Mouse (Mus musculus): ENCODE measurements around the gene Wtip. TPM values are rescaled to one million over a fixed set of nuclear protein-coding genes. Genes with fewer than 3 reads are reported as not detected.
A peak's percentile ranks its signal among the peaks of the same experiment; 100 is the strongest.
"Not testable (repeated sequence)": the region's sequence is repeated elsewhere in the genome, so short reads cannot be mapped to it uniquely, and the experiment has no call there.

Gene Wtip
- total and polyA plus RNA-seq, 3 experiments = not detected

DNA sequence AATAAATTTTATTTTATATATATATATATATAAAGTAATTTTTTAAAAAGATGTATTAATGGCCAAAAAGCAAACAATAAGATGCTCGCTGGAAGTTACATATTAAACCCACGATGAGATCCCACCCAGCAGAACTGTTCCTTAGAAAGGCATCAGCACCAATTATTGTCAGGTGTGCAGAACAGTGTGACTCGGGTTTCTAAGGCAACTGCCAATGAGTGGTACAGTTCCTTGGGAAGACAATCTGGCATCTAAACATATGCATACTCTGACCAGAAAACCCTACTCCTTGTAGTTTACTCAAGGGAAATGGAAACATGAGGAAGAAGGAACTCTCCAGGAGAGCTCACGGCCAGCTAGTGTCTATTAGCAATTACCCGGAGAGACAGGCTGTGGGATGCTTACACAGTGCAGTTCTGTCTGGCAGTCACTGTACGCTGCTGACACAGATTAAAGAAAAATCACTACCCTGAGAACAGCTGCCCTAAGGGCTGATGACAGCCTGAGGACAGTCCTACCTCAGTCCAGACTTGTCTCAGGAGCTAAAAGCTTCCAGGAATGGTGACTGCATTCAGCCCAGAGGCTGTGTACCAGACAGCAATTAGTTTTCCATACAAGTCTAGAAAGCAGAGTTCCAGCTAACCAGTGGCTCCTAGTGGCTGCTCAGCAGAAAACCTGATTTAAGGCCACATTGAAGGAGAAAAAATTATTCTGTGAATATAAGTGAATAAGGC lies 9.9 kb downstream of the Wtip start:
- dilution Hi-C loops (cut with MboI; ENCODE audit: extremely low pct_ligation_motif_present, extremely low pct_unique_long_range_greater_than_20kb, low sequenced_read_pairs) (no loop called here), in situ Hi-C loops (cut with MboI; ENCODE audit: low pct_ligation_motif_present, low pct_unique_long_range_greater_than_20kb, low sequenced_read_pairs) (loop anchor here (25.0 kb wide), 1 partner anchor 111 kb away; the partner anchor contains the start of genes Scgb1b27 and Scgb2b27)
- TF ChIP-seq RAD21 (IDR thresholded peaks at IDR 0.05; ENCODE audit: low read depth, low read length) (peak; percentile 70), NRF1 (IDR thresholded peaks at IDR 0.05; ENCODE audit: low read depth, low read length) (no peak), CTCF (conservative IDR thresholded peaks at IDR 0.05 in 1 of 2, IDR thresholded peaks at IDR 0.05 in 1 of 2; ENCODE audit: low read depth in 2 of 2, low read length in 2 of 2) (peak in 1 of 2 experiments; percentile 71; a peak in 2 of 4 replicates), SMC3 (IDR thresholded peaks at IDR 0.05; ENCODE audit: low read depth, low read length) (peak; percentile 61), KAT2A (IDR thresholded peaks at IDR 0.05; ENCODE audit: insufficient replicate concordance, low read length) (no peak), MXI1 (IDR thresholded peaks at IDR 0.05; ENCODE audit: low read depth, low read length) (no peak)
- H3K27me3 ChIP-seq (replicated peaks) = peaks cover 19% of the 10 kb centered on the region
- H3K4me3 ChIP-seq (replicated peaks in 1 of 3; ENCODE audit: low read depth in 2 of 3, low read length in 2 of 3, poor library complexity in 1 of 3) = no peak overlapping the region
- no peak overlapping the region for H3K9ac ChIP-seq (ENCODE audit: insufficient read depth, low read depth)
- H3K36me3 ChIP-seq (replicated peaks in 1 of 2; ENCODE audit: control insufficient read depth in 1 of 2, insufficient read depth in 1 of 2, low read length in 1 of 2) = no peaks in the 10 kb centered on the region
- H3K4me1 ChIP-seq (ENCODE audit: control insufficient read depth in 1 of 2, insufficient read depth in 2 of 2) = no peaks in the 10 kb centered on the region
- no peak overlapping the region for H3K4me2 ChIP-seq (ENCODE audit: insufficient read depth, low read depth, poor library complexity, severe bottlenecking)
- peaks cover 14% of the 10 kb centered on the region for H3K9me3 ChIP-seq (replicated peaks; ENCODE audit: low read length)
- H3K79me2 ChIP-seq (replicated peaks; ENCODE audit: control insufficient read depth, extremely low read depth, insufficient read depth, poor library complexity, severe bottlenecking) = no peaks in the 10 kb centered on the region
- no peak overlapping the region for H3K27ac ChIP-seq (ENCODE audit: insufficient read depth, low read depth)
- DNase-seq (ENCODE audit: extremely low read depth) = peak; percentile 7

DNA sequence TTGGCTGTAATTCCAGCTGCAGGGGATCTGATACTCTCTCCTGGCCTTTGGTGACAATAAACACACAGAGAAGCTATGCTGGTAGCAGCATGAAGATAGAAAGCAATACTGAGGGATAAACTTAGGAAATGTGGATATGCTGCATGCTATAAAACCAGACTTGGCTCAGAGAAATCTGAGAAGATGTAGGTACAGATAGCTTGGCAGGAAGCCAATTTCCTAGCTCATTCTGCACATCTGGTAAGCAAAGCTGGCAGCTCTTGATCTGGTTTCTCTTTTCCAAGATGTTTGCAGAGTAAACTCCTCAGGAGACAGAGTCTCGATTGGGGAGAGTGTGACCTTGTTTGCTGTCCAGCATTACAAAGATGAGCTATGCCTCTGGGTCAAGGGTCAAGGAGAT lies 12.4 kb downstream of the Wtip start:
- DNase-seq (ENCODE audit: extremely low read depth); H3K9ac ChIP-seq (ENCODE audit: insufficient read depth, low read depth); H3K4me2 ChIP-seq (ENCODE audit: insufficient read depth, low read depth, poor library complexity, severe bottlenecking); H3K36me3 ChIP-seq (replicated peaks in 1 of 2; ENCODE audit: control insufficient read depth in 1 of 2, insufficient read depth in 1 of 2, low read length in 1 of 2); dilution Hi-C loops (cut with MboI; ENCODE audit: extremely low pct_ligation_motif_present, extremely low pct_unique_long_range_greater_than_20kb, low sequenced_read_pairs); H3K79me2 ChIP-seq (replicated peaks; ENCODE audit: control insufficient read depth, extremely low read depth, insufficient read depth, poor library complexity, severe bottlenecking); H3K9me3 ChIP-seq (replicated peaks; ENCODE audit: low read length); H3K4me3 ChIP-seq (replicated peaks in 1 of 3; ENCODE audit: low read depth in 2 of 3, low read length in 2 of 3, poor library complexity in 1 of 3); H3K27ac ChIP-seq (ENCODE audit: insufficient read depth, low read depth); H3K4me1 ChIP-seq (ENCODE audit: control insufficient read depth in 1 of 2, insufficient read depth in 2 of 2): not testable (repeated sequence)
- in situ Hi-C loops (cut with MboI; ENCODE audit: low pct_ligation_motif_present, low pct_unique_long_range_greater_than_20kb, low sequenced_read_pairs) = loop anchor here (25.0 kb wide), 1 partner anchor 108 kb away; the partner anchor contains the start of genes Scgb1b27 and Scgb2b27
- peaks cover 25% of the 10 kb centered on the region for H3K27me3 ChIP-seq (replicated peaks)

DNA sequence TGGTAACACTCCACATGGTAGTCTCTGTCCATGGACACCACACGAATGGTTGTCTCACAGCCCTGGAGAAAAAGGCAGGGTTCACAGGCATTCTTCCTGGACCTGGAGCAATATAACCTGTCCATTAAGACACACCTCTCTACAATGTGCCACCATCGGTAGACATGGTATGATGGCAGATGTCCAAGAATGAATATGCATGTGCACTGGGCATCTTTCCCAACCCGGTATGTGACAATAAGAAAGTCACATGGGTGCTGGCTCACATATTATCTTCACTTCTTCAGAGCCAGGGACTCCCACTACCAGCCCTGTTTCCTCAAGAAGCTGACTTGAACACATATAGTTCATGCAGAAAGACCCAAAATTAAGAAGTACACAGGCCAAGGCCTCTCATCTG lies 16.5 kb downstream of the Wtip start:
- DNase-seq (ENCODE audit: extremely low read depth) = no peak
- Histone ChIP-seq H3K9me3 (replicated peaks; ENCODE audit: low read length) (no peaks in the 10 kb centered on the region), H3K27ac (ENCODE audit: insufficient read depth, low read depth) (no peak overlapping the region), H3K79me2 (replicated peaks; ENCODE audit: control insufficient read depth, extremely low read depth, insufficient read depth, poor library complexity, severe bottlenecking) (no peaks in the 10 kb centered on the region), H3K9ac (ENCODE audit: insufficient read depth, low read depth) (no peak overlapping the region), H3K27me3 (replicated peaks) (peaks cover 32% of the 10 kb centered on the region), H3K4me3 (replicated peaks in 1 of 3; ENCODE audit: low read depth in 2 of 3, low read length in 2 of 3, poor library complexity in 1 of 3) (no peak overlapping the region), H3K36me3 (replicated peaks in 1 of 2; ENCODE audit: control insufficient read depth in 1 of 2, insufficient read depth in 1 of 2, low read length in 1 of 2) (no peaks in the 10 kb centered on the region), H3K4me2 (ENCODE audit: insufficient read depth, low read depth, poor library complexity, severe bottlenecking) (no peak overlapping the region), H3K4me1 (ENCODE audit: control insufficient read depth in 1 of 2, insufficient read depth in 2 of 2) (no peaks in the 10 kb centered on the region)
- dilution Hi-C loops (cut with MboI; ENCODE audit: extremely low pct_ligation_motif_present, extremely low pct_unique_long_range_greater_than_20kb, low sequenced_read_pairs) (no loop called here), in situ Hi-C loops (cut with MboI; ENCODE audit: low pct_ligation_motif_present, low pct_unique_long_range_greater_than_20kb, low sequenced_read_pairs) (loop anchor here (25.0 kb wide), 1 partner anchor 104 kb away; the partner anchor contains the start of genes Scgb1b27 and Scgb2b27)
- TF ChIP-seq ZC3H11A (IDR thresholded peaks at IDR 0.05; ENCODE audit: low read depth, low read length) (no peak), MAFK (IDR thresholded peaks at IDR 0.05; ENCODE audit: insufficient replicate concordance, low read length) (no peak), TBP (conservative IDR thresholded peaks at IDR 0.05; ENCODE audit: low read depth, low read length) (no peak), PAX5 (IDR thresholded peaks at IDR 0.05; ENCODE audit: low read length) (no peak), POLR2AphosphoS2 (IDR thresholded peaks at IDR 0.05; ENCODE audit: low read depth, low read length) (no peak), ELF1 (IDR thresholded peaks at IDR 0.05; ENCODE audit: low read depth, low read length) (no peak), MAZ (IDR thresholded peaks at IDR 0.05; ENCODE audit: low read depth, low read length) (no peak), IRF4 (IDR thresholded peaks at IDR 0.05; ENCODE audit: low read depth, low read length) (no peak), RAD21 (IDR thresholded peaks at IDR 0.05; ENCODE audit: low read depth, low read length) (no peak), E2F4 (IDR thresholded peaks at IDR 0.05; ENCODE audit: insufficient replicate concordance, low read depth, low read length) (no peak)
